Mouse (Mus musculus) heart, postnatal 0 days (tissue): Measurements from ENCODE around the gene Gm37240. TPM values are rescaled to one million over a fixed set of nuclear protein-coding genes. Genes with fewer than 3 reads are reported as not detected.

Experiments used
- ATAC-seq: fragments of 200-750 bp; cut with Nextera tagmentation; 2 replicates; pipeline ENCODE4 v1.8.0; 2017; ENCODE audit warnings: low read depth, moderate number of reproducible peaks, moderate library complexity; ENCODE audit not compliant: insufficient read depth
- DNase-seq: peaks from one replicate; pipeline ENCODE4 v3.0.0-alpha.2; 2016; ENCODE audit warnings: low spot score
- H3K27ac ChIP-seq: fragments of 300-500 bp; sonication (generic); 2 replicates; pipeline ENCODE4 v1.5.1; 2014; ENCODE audit warnings: low read depth, mild to moderate bottlenecking
- H3K27me3 ChIP-seq: fragments of 300-500 bp; sonication (generic); 2 replicates; pipeline ENCODE4 v1.6.1; 2014; ENCODE audit warnings: low read length, mixed read lengths; ENCODE audit not compliant: control insufficient read depth, insufficient read depth
- H3K36me3 ChIP-seq: fragments of 300-500 bp; sonication (generic); replicated peaks from 2 replicates; pipeline ENCODE4 v1.6.1; 2014; ENCODE audit warnings: low read length, mixed read lengths; ENCODE audit not compliant: control insufficient read depth, insufficient read depth
- H3K4me1 ChIP-seq: fragments of 300-500 bp; sonication (generic); 2 replicates; pipeline ENCODE4 v1.6.1; 2014; ENCODE audit warnings: antibody characterized with exemption; ENCODE audit not compliant: control insufficient read depth, insufficient read depth
- H3K4me2 ChIP-seq: fragments of 300-500 bp; sonication (generic); 2 replicates; pipeline ENCODE4 v1.6.1; 2014; ENCODE audit warnings: low read depth, mild to moderate bottlenecking, low read length, moderate library complexity
- H3K4me3 ChIP-seq: fragments of 300-500 bp; sonication (generic); 2 replicates; pipeline ENCODE4 v1.5.1; 2014; ENCODE audit warnings: low read depth, low read length
- H3K9ac ChIP-seq: fragments of 300-500 bp; sonication (generic); replicated peaks from 2 replicates; pipeline ENCODE4 v1.6.1; 2014; ENCODE audit warnings: low read depth, low read length, mixed read lengths
- H3K9me3 ChIP-seq: fragments of 300-500 bp; sonication (generic); replicated peaks from 2 replicates; pipeline ENCODE4 v1.6.1; 2016; ENCODE audit warnings: low read length; ENCODE audit not compliant: control insufficient read depth
- CTCF ChIP-seq: IDR thresholded peaks from 2 replicates; pipeline ENCODE4 v1.5.1; 2016; ENCODE audit warnings: antibody characterized with exemption, control low read depth, low read depth
- EP300 ChIP-seq: IDR thresholded peaks from 2 replicates; pipeline ENCODE4 v1.6.1; 2016; ENCODE audit warnings: antibody characterized with exemption, low read depth
- WGBS: fragments of 180-500 bp; shearing (Covaris S2); extraction: QIAGEN DNeasy Blood & Tissue Kit; methylation state at CpG from one replicate; pipeline ENCODE4 v1.1.7; 2014; 5-methylcytosine and 5-hydroxymethylcytosine counted together
- polyA plus RNA-seq: library from polyadenylated mRNA; unstranded; fragments of >200 nt; fragmentation: Nextera tagmentation; extraction: Ambion mirVana; gene quantifications from 2 replicates; pipeline ENCODE4 v1.2.1, GENCODE M21; 2015
- total RNA-seq: library from RNA; depleted of rRNA; stranded (reverse); fragments of >200 nt; gene quantifications from 2 replicates; pipeline ENCODE4 v1.2.3, GENCODE M21; 2014; ENCODE audit warnings: low replicate concordance

Gm37240 gene
- total and polyA plus RNA-seq, 2 experiments from 2014 or later, result 21.7 to 72.1 TPM

- H3K9ac ChIP-seq, result no peak overlapping the region
- ATAC-seq, result no peak
- peaks cover 12% of the 10 kb centered on the region; the same call in 1 of the 2 replicates for H3K4me1 ChIP-seq
- H3K27me3 ChIP-seq, result no peaks in the 10 kb centered on the region
- no peak overlapping the region for H3K4me2 ChIP-seq
- 56% methylated on average over 4 of the region's 4 CpGs for WGBS
- no peak overlapping the region for H3K27ac ChIP-seq
- no peak for TF ChIP-seq EP300
- TF ChIP-seq CTCF, result no peak
- H3K4me3 ChIP-seq, result no peak overlapping the region
- no peak for DNase-seq
- H3K36me3 ChIP-seq, result no peaks in the 10 kb centered on the region
- H3K9me3 ChIP-seq, result no peaks in the 10 kb centered on the region
Measured at GRCm38 (mm10) chr3:85749348-85749747, 138.0 kb downstream of the Gm37240 start.

DNA sequence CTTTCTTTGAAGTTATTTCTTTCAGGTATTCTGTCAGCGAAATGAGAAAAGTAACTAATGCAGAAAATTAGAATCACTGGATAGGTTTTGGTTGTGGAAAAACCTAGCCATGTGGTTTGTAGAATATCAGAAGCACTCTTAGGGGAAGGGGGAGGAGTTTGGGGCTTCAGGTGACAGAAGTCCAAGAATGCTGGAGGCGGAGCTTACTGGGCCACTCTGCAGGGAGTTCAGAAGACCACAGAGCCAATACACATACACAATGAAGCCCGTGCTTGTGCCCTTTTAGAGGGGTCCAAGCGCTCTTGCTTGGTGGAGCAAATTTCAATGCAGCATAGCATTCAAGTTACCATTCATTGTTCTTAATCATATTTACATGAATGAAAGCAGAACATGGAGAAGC, 138.5 kb downstream of the Gm37240 start:
- DNase-seq, result no peak
- no peak for ATAC-seq
- no peaks in the 10 kb centered on the region for H3K36me3 ChIP-seq
- no peak overlapping the region for H3K27ac ChIP-seq
- TF ChIP-seq CTCF (no peak), EP300 (no peak)
- H3K9me3 ChIP-seq, result no peaks in the 10 kb centered on the region
- H3K4me2 ChIP-seq, result no peak overlapping the region
- WGBS, result 29% methylated on average over 4 of the region's 4 CpGs
- H3K4me1 ChIP-seq, result peaks cover 12% of the 10 kb centered on the region; the same call in 1 of the 2 replicates
- no peak overlapping the region for H3K4me3 ChIP-seq
- no peaks in the 10 kb centered on the region for H3K27me3 ChIP-seq
- no peak overlapping the region for H3K9ac ChIP-seq

GRCm38 (mm10) chr3:85746116-85746515, 141.2 kb downstream of the Gm37240 start:
- DNase-seq, result no peak
- H3K27me3 ChIP-seq, result no peaks in the 10 kb centered on the region
- no peak overlapping the region for H3K4me3 ChIP-seq
- no peaks in the 10 kb centered on the region for H3K9me3 ChIP-seq
- 36% methylated on average over 4 of the region's 4 CpGs for WGBS
- no peak overlapping the region for H3K4me2 ChIP-seq
- no peak for ATAC-seq
- no peak overlapping the region for H3K9ac ChIP-seq
- TF ChIP-seq EP300 (no peak), CTCF (no peak)
- peaks cover 12% of the 10 kb centered on the region; the same call in 1 of the 2 replicates for H3K4me1 ChIP-seq
- H3K36me3 ChIP-seq, result no peaks in the 10 kb centered on the region
- H3K27ac ChIP-seq, result no peak overlapping the region

DNA sequence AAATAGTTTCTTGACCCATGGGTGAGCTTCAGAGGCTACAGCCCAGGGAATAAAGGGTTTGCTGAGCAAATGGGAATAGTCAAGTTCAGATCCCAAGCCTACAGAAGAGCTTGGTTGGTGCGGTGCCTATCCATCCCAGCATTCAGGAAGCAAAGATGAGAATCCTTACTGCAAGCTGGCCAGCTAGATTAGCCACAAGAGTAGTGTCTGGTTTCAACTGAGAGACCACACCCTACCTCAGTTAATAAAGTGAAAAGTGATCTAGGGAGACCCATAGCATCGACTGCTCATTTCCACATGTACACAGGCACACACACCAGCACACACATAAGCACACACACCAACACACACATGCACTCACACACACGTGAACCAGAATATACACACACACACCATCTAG, 145.6 kb downstream of the Gm37240 start:
- WGBS, result 84% methylated on average over 3 of the region's 3 CpGs
- no peak for DNase-seq
- H3K4me1 ChIP-seq, result peaks cover 5% of the 10 kb centered on the region; the same call in 1 of the 2 replicates
- no peaks in the 10 kb centered on the region for H3K9me3 ChIP-seq
- no peak overlapping the region for H3K27ac ChIP-seq
- H3K4me3 ChIP-seq, result no peak overlapping the region
- H3K36me3 ChIP-seq, result no peaks in the 10 kb centered on the region
- ATAC-seq, result no peak
- no peak overlapping the region for H3K4me2 ChIP-seq
- TF ChIP-seq CTCF, result no peak
- TF ChIP-seq EP300, result no peak
- no peaks in the 10 kb centered on the region for H3K27me3 ChIP-seq
- H3K9ac ChIP-seq, result no peak overlapping the region

DNA sequence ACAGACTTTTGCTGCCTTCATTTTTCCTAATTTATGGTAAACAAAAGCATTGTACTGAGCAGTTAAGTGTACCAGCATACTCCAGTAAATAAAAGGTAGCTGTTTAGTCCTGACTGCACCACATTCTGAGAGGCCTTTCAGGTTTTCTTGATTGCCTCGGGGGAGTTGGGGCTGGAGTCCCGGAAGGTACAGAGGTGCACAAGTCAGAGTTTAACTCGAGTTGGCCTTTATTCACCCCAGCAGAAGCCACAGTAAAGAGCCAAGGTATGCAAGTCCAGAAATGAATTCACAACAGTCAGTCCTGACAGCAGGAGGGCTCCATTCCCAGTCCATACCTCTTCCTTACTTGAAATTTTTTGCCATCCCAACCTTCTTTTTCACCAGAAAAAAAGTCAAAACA, 148.7 kb downstream of the Gm37240 start:
- Histone ChIP-seq H3K9me3 (no peaks in the 10 kb centered on the region), H3K9ac (no peak overlapping the region), H3K36me3 (no peaks in the 10 kb centered on the region), H3K27me3 (no peaks in the 10 kb centered on the region), H3K27ac (no peak overlapping the region), H3K4me3 (no peak overlapping the region), H3K4me2 (no peak overlapping the region), H3K4me1 (no peaks in the 10 kb centered on the region; the same call in 1 of the 2 replicates)
- ATAC-seq (no peak), DNase-seq (no peak)
- 73% methylated on average over 3 of the region's 3 CpGs for WGBS
- TF ChIP-seq EP300 (no peak), CTCF (no peak)
